Mouse (Mus musculus): Measurements from ENCODE around the gene Ccdc78. TPM values are rescaled to one million over a fixed set of nuclear protein-coding genes. Genes with fewer than 3 reads are reported as not detected.
A peak's percentile ranks its signal among the peaks of the same experiment; 100 is the strongest.

The Ccdc78 gene
- polyA plus RNA-seq, 1 experiment, result 0.08 TPM

GRCm38 (mm10) chr17:25795609-25796092, 9.3 kb downstream of the Ccdc78 start, which contains the start of gene AC134908.4:
Gene AC134908.4, minus strand, starts transcription at chr17:25795659.
- peak within 1 kb of the TSS; percentile 93 for H3K4me2 ChIP-seq (ENCODE audit: low read depth)
- H3K4me3 ChIP-seq, result peak within 1 kb of the TSS; percentile 47
- no peaks in the 10 kb centered on the region for H3K27me3 ChIP-seq (ENCODE audit: control insufficient read depth, insufficient read depth, insufficient read length)

GRCm38 (mm10) chr17:25796211-25796771, 9.9 kb downstream of the Ccdc78 start:
- no peaks in the 10 kb centered on the region for H3K27me3 ChIP-seq (ENCODE audit: control insufficient read depth, insufficient read depth, insufficient read length)
- no peaks in the 10 kb centered on the region for H3K79me2 ChIP-seq (ENCODE audit: control insufficient read depth, insufficient read depth)
- peak overlapping the region; percentile 11 for H3ac ChIP-seq (ENCODE audit: control insufficient read depth, insufficient read length)
- no peaks in the 10 kb centered on the region for H3K36me3 ChIP-seq (ENCODE audit: control insufficient read depth, insufficient read depth)
- peak overlapping the region; percentile 47 for H3K4me3 ChIP-seq
- peak overlapping the region; percentile 93 for H3K4me2 ChIP-seq (ENCODE audit: low read depth)
- TF ChIP-seq TCF12 (IDR thresholded peaks at IDR 0.05; ENCODE audit: insufficient read depth, poor library complexity, severe bottlenecking), result no peak
- no peak for TF ChIP-seq E2F4 (IDR thresholded peaks at IDR 0.05; ENCODE audit: insufficient read depth)
- TF ChIP-seq TCF3 (IDR thresholded peaks at IDR 0.05; ENCODE audit: insufficient read length, low read depth), result no peak
- TF ChIP-seq MYOG (IDR thresholded peaks at IDR 0.05; ENCODE audit: control insufficient read depth in 1 of 3, insufficient read depth in 1 of 3, insufficient read length in 2 of 3, low read depth in 2 of 3), result no peak
- no peak for TF ChIP-seq MYOD1 (IDR thresholded peaks at IDR 0.05; ENCODE audit: control insufficient read depth in 1 of 3, insufficient read length in 2 of 3, low read depth in 2 of 3)
- TF ChIP-seq CEBPB (IDR thresholded peaks at IDR 0.05; ENCODE audit: insufficient read depth, poor library complexity, severe bottlenecking), result no peak
- TF ChIP-seq SRF (IDR thresholded peaks at IDR 0.05; ENCODE audit: control insufficient read depth, insufficient read length, low read depth), result no peak
- no peak for TF ChIP-seq POLR2A (IDR thresholded peaks at IDR 0.05; ENCODE audit: insufficient read length, low read depth)
- no peak for TF ChIP-seq USF1 (IDR thresholded peaks at IDR 0.05; ENCODE audit: low read depth)
- TF ChIP-seq MAX (IDR thresholded peaks at IDR 0.05; ENCODE audit: low read depth), result no peak
- TF ChIP-seq REST (IDR thresholded peaks at IDR 0.05; ENCODE audit: insufficient read depth, insufficient read length), result no peak
- TF ChIP-seq POLR2AphosphoS2 (IDR thresholded peaks at IDR 0.05; ENCODE audit: insufficient read length, low read depth), result no peak

More at GRCm38 (mm10) chr17:25795609-25796092, 9.3 kb downstream of the Ccdc78 start, which contains the start of gene AC134908.4:
- Histone ChIP-seq H3ac (ENCODE audit: control insufficient read depth, insufficient read length) (peak within 1 kb of the TSS; percentile 11), H3K36me3 (ENCODE audit: control insufficient read depth, insufficient read depth) (no peaks in the 10 kb centered on the region), H3K79me2 (ENCODE audit: control insufficient read depth, insufficient read depth) (no peaks in the 10 kb centered on the region)
- TF ChIP-seq TCF3 (IDR thresholded peaks at IDR 0.05; ENCODE audit: insufficient read length, low read depth) (no peak), E2F4 (IDR thresholded peaks at IDR 0.05; ENCODE audit: insufficient read depth) (no peak), MYOD1 (IDR thresholded peaks at IDR 0.05; ENCODE audit: control insufficient read depth in 1 of 3, insufficient read length in 2 of 3, low read depth in 2 of 3) (no peak), POLR2A (IDR thresholded peaks at IDR 0.05; ENCODE audit: insufficient read length, low read depth) (no peak), TCF12 (IDR thresholded peaks at IDR 0.05; ENCODE audit: insufficient read depth, poor library complexity, severe bottlenecking) (no peak), SRF (IDR thresholded peaks at IDR 0.05; ENCODE audit: control insufficient read depth, insufficient read length, low read depth) (no peak), POLR2AphosphoS2 (IDR thresholded peaks at IDR 0.05; ENCODE audit: insufficient read length, low read depth) (no peak), MAX (IDR thresholded peaks at IDR 0.05; ENCODE audit: low read depth) (no peak), CEBPB (IDR thresholded peaks at IDR 0.05; ENCODE audit: insufficient read depth, poor library complexity, severe bottlenecking) (no peak), REST (IDR thresholded peaks at IDR 0.05; ENCODE audit: insufficient read depth, insufficient read length) (no peak), USF1 (IDR thresholded peaks at IDR 0.05; ENCODE audit: low read depth) (no peak), MYOG (IDR thresholded peaks at IDR 0.05; ENCODE audit: control insufficient read depth in 1 of 3, insufficient read depth in 1 of 3, insufficient read length in 2 of 3, low read depth in 2 of 3) (no peak)

- Histone ChIP-seq H3K36me3 (ENCODE audit: control insufficient read depth, insufficient read depth) (no peaks in the 10 kb centered on the region), H3K4me2 (ENCODE audit: low read depth) (peak within 1 kb of the TSS; percentile 93), H3K79me2 (ENCODE audit: control insufficient read depth, insufficient read depth) (no peaks in the 10 kb centered on the region), H3K27me3 (ENCODE audit: control insufficient read depth, insufficient read depth, insufficient read length) (no peaks in the 10 kb centered on the region), H3ac (ENCODE audit: control insufficient read depth, insufficient read length) (peak within 1 kb of the TSS; percentile 11), H3K4me3 (peak within 1 kb of the TSS; percentile 47)
- TF ChIP-seq MYOD1 (IDR thresholded peaks at IDR 0.05; ENCODE audit: control insufficient read depth in 1 of 3, insufficient read length in 2 of 3, low read depth in 2 of 3) (no peak), E2F4 (IDR thresholded peaks at IDR 0.05; ENCODE audit: insufficient read depth) (peak; percentile 64), POLR2AphosphoS2 (IDR thresholded peaks at IDR 0.05; ENCODE audit: insufficient read length, low read depth) (peak; percentile 50), POLR2A (IDR thresholded peaks at IDR 0.05; ENCODE audit: insufficient read length, low read depth) (peak; percentile 54)
Observed at GRCm38 (mm10) chr17:25796951-25797369, 10.6 kb downstream of the Ccdc78 start, which contains the start of gene Metrn. Gene Metrn, minus strand, starts transcription at chr17:25797136.

- Histone ChIP-seq H3K27me3 (ENCODE audit: control insufficient read depth, insufficient read depth, insufficient read length) (no peaks in the 10 kb centered on the region), H3K4me3 (no peak overlapping the region), H3K79me2 (ENCODE audit: control insufficient read depth, insufficient read depth) (no peaks in the 10 kb centered on the region), H3K4me2 (ENCODE audit: low read depth) (no peak overlapping the region), H3ac (ENCODE audit: control insufficient read depth, insufficient read length) (no peak overlapping the region), H3K36me3 (ENCODE audit: control insufficient read depth, insufficient read depth) (no peaks in the 10 kb centered on the region)
- TF ChIP-seq REST (IDR thresholded peaks at IDR 0.05; ENCODE audit: insufficient read depth, insufficient read length) (no peak), MYOD1 (IDR thresholded peaks at IDR 0.05; ENCODE audit: control insufficient read depth in 1 of 3, insufficient read length in 2 of 3, low read depth in 2 of 3) (no peak), MAX (IDR thresholded peaks at IDR 0.05; ENCODE audit: low read depth) (no peak), USF1 (IDR thresholded peaks at IDR 0.05; ENCODE audit: low read depth) (no peak), TCF12 (IDR thresholded peaks at IDR 0.05; ENCODE audit: insufficient read depth, poor library complexity, severe bottlenecking) (no peak), POLR2A (IDR thresholded peaks at IDR 0.05; ENCODE audit: insufficient read length, low read depth) (no peak), MYOG (IDR thresholded peaks at IDR 0.05; ENCODE audit: control insufficient read depth in 1 of 3, insufficient read depth in 1 of 3, insufficient read length in 2 of 3, low read depth in 2 of 3) (no peak), SRF (IDR thresholded peaks at IDR 0.05; ENCODE audit: control insufficient read depth, insufficient read length, low read depth) (no peak), E2F4 (IDR thresholded peaks at IDR 0.05; ENCODE audit: insufficient read depth) (no peak), POLR2AphosphoS2 (IDR thresholded peaks at IDR 0.05; ENCODE audit: insufficient read length, low read depth) (no peak), TCF3 (IDR thresholded peaks at IDR 0.05; ENCODE audit: insufficient read length, low read depth) (no peak), CEBPB (IDR thresholded peaks at IDR 0.05; ENCODE audit: insufficient read depth, poor library complexity, severe bottlenecking) (no peak)
Observed at GRCm38 (mm10) chr17:25801029-25801428, 14.6 kb downstream of the Ccdc78 start.
